8 mouse cellular contexts compared by ENCODE assay signal in the genomic region with DNA sequence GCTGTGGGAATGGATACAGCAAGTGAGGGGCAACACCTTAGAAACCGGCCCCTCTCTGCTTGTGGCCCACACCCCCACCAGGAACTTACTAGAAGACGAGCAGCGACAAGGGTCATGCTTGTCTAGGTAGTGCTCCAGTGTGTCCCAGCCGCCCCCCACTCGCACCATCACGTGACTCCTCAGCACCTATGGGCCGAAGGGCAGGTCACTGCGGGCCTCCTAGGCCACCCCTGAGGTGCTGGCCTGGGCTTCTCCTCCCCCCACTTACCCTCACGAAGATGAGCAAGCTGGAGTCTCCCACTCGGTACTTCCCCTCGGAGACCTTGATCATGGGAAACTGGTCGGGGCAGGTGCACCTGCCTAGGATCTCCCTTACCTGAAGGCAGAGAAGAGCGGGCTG. TPM values are rescaled to one million over a fixed set of nuclear protein-coding genes. Genes with fewer than 3 reads are reported as not detected.
DNase-seq lines count a peak whose midpoint lies in the region; ATAC-seq and TF ChIP-seq lines count a peak whose summit lies in the region.

No protein-coding gene starts in this region.

- 61% methylated on average over 13 of the region's 13 CpGs for WGBS in heart, adult 2 months
- WGBS in hindbrain, embryonic 13.5 days: 17% methylated on average over 13 of the region's 13 CpGs
- WGBS in midbrain, embryonic 13.5 days: 10% methylated on average over 13 of the region's 13 CpGs

- TF ChIP-seq POLR2A in heart, adult 2 months (IDR thresholded peaks at IDR 0.05; ENCODE audit: insufficient read depth, low read depth, low read length): no peak
- TF ChIP-seq POLR2A in ES-Bruce4 (IDR thresholded peaks at IDR 0.05; ENCODE audit: insufficient read depth, low read length): no peak

- no peak for ATAC-seq in hindbrain, embryonic 13.5 days (ENCODE audit: low FRiP score)
- ATAC-seq in midbrain, embryonic 13.5 days: no peak
- ATAC-seq in erythroid progenitor cell, adult 5-6 weeks (replicated peaks; ENCODE audit: low FRiP score, poor library complexity, severe bottlenecking): no peak

- H3K9me3 ChIP-seq in ES-Bruce4 (replicated peaks; ENCODE audit: control insufficient read depth, insufficient read depth, low read length, poor library complexity, severe bottlenecking): no peaks in the 10 kb centered on the region
- no peaks in the 10 kb centered on the region for H3K9me3 ChIP-seq in hindbrain, embryonic 13.5 days
- H3K9me3 ChIP-seq in midbrain, embryonic 13.5 days: no peaks in the 10 kb centered on the region

- no peak for TF ChIP-seq CTCF in heart, adult 2 months (IDR thresholded peaks at IDR 0.05)
- no peak for TF ChIP-seq CTCF in ES-Bruce4 (IDR thresholded peaks at IDR 0.05; ENCODE audit: low read depth, low read length)

- H3K27me3 ChIP-seq in heart, adult 2 months (ENCODE audit: control insufficient read depth, insufficient read depth, low read length): no peaks in the 10 kb centered on the region
- H3K27me3 ChIP-seq in ES-Bruce4 (ENCODE audit: control insufficient read depth, insufficient read depth, low read length, poor library complexity, severe bottlenecking): 0 out of 2 replicates have a peak, but pooled peaks cover 3% of the 10 kb centered on the region
- peaks cover 75% of the 10 kb centered on the region for H3K27me3 ChIP-seq in hindbrain, embryonic 13.5 days
- peaks cover 76% of the 10 kb centered on the region for H3K27me3 ChIP-seq in midbrain, embryonic 13.5 days

- TF ChIP-seq EP300 in heart, adult 2 months (IDR thresholded peaks at IDR 0.05; ENCODE audit: insufficient read depth, low read depth, low read length): no peak
- TF ChIP-seq EP300 in ES-Bruce4 (IDR thresholded peaks at IDR 0.05; ENCODE audit: insufficient read depth, low read depth, low read length): no peak

- H3K4me3 ChIP-seq in heart, adult 2 months: peak overlapping the region; percentile 33
- H3K4me3 ChIP-seq in ES-Bruce4 (ENCODE audit: low read depth, low read length): peak overlapping the region; percentile 1; the same call in 1 of the 2 replicates
- H3K4me3 ChIP-seq in hindbrain, embryonic 13.5 days: peak overlapping the region; percentile 72
- peak overlapping the region; percentile 36 for H3K4me3 ChIP-seq in midbrain, embryonic 13.5 days (replicated peaks)

- DNase-seq in heart, adult 2 months: no peak
- DNase-seq in heart, adult 18-20 months: no peak
- no peak for DNase-seq in left cerebral cortex, postnatal 14 days (ENCODE audit: low spot score in 2 of 2)
- no peak for DNase-seq in cerebellum, adult 8-10 months

- peak overlapping the region; percentile 62 for H3K27ac ChIP-seq in heart, adult 2 months
- no peak overlapping the region for H3K27ac ChIP-seq in ES-Bruce4 (ENCODE audit: insufficient read depth, low read length)
- H3K27ac ChIP-seq in hindbrain, embryonic 13.5 days: no peak overlapping the region
- no peak overlapping the region for H3K27ac ChIP-seq in midbrain, embryonic 13.5 days

- peak overlapping the region; percentile 63 for H3K4me2 ChIP-seq in hindbrain, embryonic 13.5 days
- H3K4me2 ChIP-seq in midbrain, embryonic 13.5 days (replicated peaks): peak overlapping the region; percentile 67

- no peaks in the 10 kb centered on the region for H3K36me3 ChIP-seq in heart, adult 2 months (ENCODE audit: control insufficient read depth, insufficient read depth, low read length)
- H3K36me3 ChIP-seq in ES-Bruce4 (ENCODE audit: control insufficient read depth, insufficient read depth, low read length, poor library complexity, severe bottlenecking): no peaks in the 10 kb centered on the region
- H3K36me3 ChIP-seq in hindbrain, embryonic 13.5 days: peaks cover 7% of the 10 kb centered on the region
- H3K36me3 ChIP-seq in midbrain, embryonic 13.5 days: no peaks in the 10 kb centered on the region; the same call in 1 of the 2 replicates

- intact Hi-C loops in heart, adult 2 months (cut with DNase I): no loop called here
- intact Hi-C loops in left cerebral cortex, postnatal 14 days (cut with DNase I): no loop called here

- peaks cover 17% of the 10 kb centered on the region for H3K4me1 ChIP-seq in heart, adult 2 months (ENCODE audit: control insufficient read depth, insufficient read depth, low read length)
- H3K4me1 ChIP-seq in ES-Bruce4 (ENCODE audit: control insufficient read depth, insufficient read depth, low read length): peaks cover 4% of the 10 kb centered on the region
- H3K4me1 ChIP-seq in hindbrain, embryonic 13.5 days (replicated peaks): peaks cover 57% of the 10 kb centered on the region
- H3K4me1 ChIP-seq in midbrain, embryonic 13.5 days (replicated peaks): peaks cover 69% of the 10 kb centered on the region

- no peaks in the 10 kb centered on the region for H3K79me2 ChIP-seq in heart, adult 2 months (replicated peaks; ENCODE audit: control insufficient read depth, insufficient read depth, low read length)

- peak overlapping the region; percentile 42 for H3K9ac ChIP-seq in heart, adult 2 months (ENCODE audit: low read depth, low read length)
- no peak overlapping the region for H3K9ac ChIP-seq in ES-Bruce4 (ENCODE audit: low read depth, poor library complexity, severe bottlenecking)
- peak overlapping the region; percentile 58; the same call in 1 of the 2 replicates for H3K9ac ChIP-seq in hindbrain, embryonic 13.5 days
- peak overlapping the region; percentile 59 for H3K9ac ChIP-seq in midbrain, embryonic 13.5 days (replicated peaks)

RNA-seq across cellular contexts. Expression of gene Gas2l1, which starts 2.8 kb away (rescaled TPM):
- 10 to 100 TPM; 18.2 to 21.0 TPM for total RNA-seq in heart, adult 2 months (2021)
- polyA plus RNA-seq in heart, adult 2 months (2012; rRNA removed): 22.5 and 27.9 TPM in 2 replicates
- total RNA-seq in heart, adult 18-20 months (2021): 10 to 100 TPM; 16.1 to 17.6 TPM
- 28.4 and 31.8 TPM in 2 replicates for polyA plus RNA-seq in ES-Bruce4 (2011; ENCODE audit: insufficient read depth, insufficient read length, low read depth, missing spikeins)
- 19.1 and 20.2 TPM in 2 replicates for polyA plus RNA-seq in hindbrain, embryonic 13.5 days (2015; fragmentation: Nextera tagmentation; extraction: Ambion mirVana)
- 13.0 and 20.9 TPM in 2 replicates for polyA plus RNA-seq in midbrain, embryonic 13.5 days (2015; fragmentation: Nextera tagmentation; extraction: Ambion mirVana)
- 0.42 and 2.2 TPM in 2 replicates for total RNA-seq in erythroid progenitor cell, adult 5-6 weeks (2015; ENCODE audit: low replicate concordance)
- total RNA-seq in erythroid progenitor cell, adult 5-6 weeks (2017; ENCODE audit: low replicate concordance): 1.7 TPM in 1 of 2 replicates, not detected in the other
- 10 to 100 TPM; 60.9 to 70.2 TPM for total RNA-seq in left cerebral cortex, postnatal 14 days (2021)

RNA-seq across cellular contexts. Expression of gene Rasl10a, which starts 4.4 kb away (rescaled TPM):
- total RNA-seq in heart, adult 2 months (2021): 1 to 10 TPM; 5.0 to 8.1 TPM
- 5.2 and 5.4 TPM in 2 replicates for polyA plus RNA-seq in heart, adult 2 months (2012; rRNA removed)
- total RNA-seq in heart, adult 18-20 months (2021): 1 to 10 TPM; 3.8 to 5.6 TPM
- 4.2 and 4.4 TPM in 2 replicates for polyA plus RNA-seq in ES-Bruce4 (2011; ENCODE audit: insufficient read depth, insufficient read length, low read depth, missing spikeins)
- 0.84 and 1.2 TPM in 2 replicates for polyA plus RNA-seq in hindbrain, embryonic 13.5 days (2015; fragmentation: Nextera tagmentation; extraction: Ambion mirVana)
- polyA plus RNA-seq in midbrain, embryonic 13.5 days (2015; fragmentation: Nextera tagmentation; extraction: Ambion mirVana): 0.55 and 0.66 TPM in 2 replicates
- not detected in 2 replicates for total RNA-seq in erythroid progenitor cell, adult 5-6 weeks (2015; ENCODE audit: low replicate concordance)
- total RNA-seq in erythroid progenitor cell, adult 5-6 weeks (2017; ENCODE audit: low replicate concordance): 1.5 TPM in 1 of 2 replicates, not detected in the other
- total RNA-seq in left cerebral cortex, postnatal 14 days (2021): 10 to 100 TPM; 61.7 to 63.2 TPM

RNA-seq across cellular contexts. Expression of gene Rhbdd3, which starts 36.4 kb away (rescaled TPM):
- 10 to 100 TPM; 21.2 to 23.3 TPM for total RNA-seq in heart, adult 2 months (2021)
- 30.9 and 34.4 TPM in 2 replicates for polyA plus RNA-seq in heart, adult 2 months (2012; rRNA removed)
- 10 to 100 TPM; 25.6 to 28.2 TPM for total RNA-seq in heart, adult 18-20 months (2021)
- polyA plus RNA-seq in ES-Bruce4 (2011; ENCODE audit: insufficient read depth, insufficient read length, low read depth, missing spikeins): 18.3 and 20.3 TPM in 2 replicates
- polyA plus RNA-seq in hindbrain, embryonic 13.5 days (2015; fragmentation: Nextera tagmentation; extraction: Ambion mirVana): 30.9 and 35.6 TPM in 2 replicates
- 32.8 and 33.1 TPM in 2 replicates for polyA plus RNA-seq in midbrain, embryonic 13.5 days (2015; fragmentation: Nextera tagmentation; extraction: Ambion mirVana)
- 2.2 and 23.5 TPM in 2 replicates for total RNA-seq in erythroid progenitor cell, adult 5-6 weeks (2015; ENCODE audit: low replicate concordance)
- 3.6 and 4.6 TPM in 2 replicates for total RNA-seq in erythroid progenitor cell, adult 5-6 weeks (2017; ENCODE audit: low replicate concordance)
- 10 to 100 TPM; 21.7 to 24.6 TPM for total RNA-seq in left cerebral cortex, postnatal 14 days (2021)

RNA-seq across cellular contexts. Expression of gene Ewsr1, which starts 36.7 kb away (rescaled TPM):
- 10 to 100 TPM; 89.7 to 92.3 TPM for total RNA-seq in heart, adult 2 months (2021)
- 164 and 193 TPM in 2 replicates for polyA plus RNA-seq in heart, adult 2 months (2012; rRNA removed)
- 100 to 1,000 TPM in 1 of 2 experiments, 10 to 100 TPM in 1; 70.0 to 104 TPM for total RNA-seq in heart, adult 18-20 months (2021)
- polyA plus RNA-seq in ES-Bruce4 (2011; ENCODE audit: insufficient read depth, insufficient read length, low read depth, missing spikeins): 1,045 and 1,093 TPM in 2 replicates
- 670 and 686 TPM in 2 replicates for polyA plus RNA-seq in hindbrain, embryonic 13.5 days (2015; fragmentation: Nextera tagmentation; extraction: Ambion mirVana)
- polyA plus RNA-seq in midbrain, embryonic 13.5 days (2015; fragmentation: Nextera tagmentation; extraction: Ambion mirVana): 724 and 776 TPM in 2 replicates
- 242 and 276 TPM in 2 replicates for total RNA-seq in erythroid progenitor cell, adult 5-6 weeks (2015; ENCODE audit: low replicate concordance)
- 439 and 531 TPM in 2 replicates for total RNA-seq in erythroid progenitor cell, adult 5-6 weeks (2017; ENCODE audit: low replicate concordance)
- total RNA-seq in left cerebral cortex, postnatal 14 days (2021): 100 to 1,000 TPM; 288 to 295 TPM

Comparison
In these comparisons a context has a peak if more than half of its experiments do, and no peak if none do; other contexts are left out.
1. H3K4me3 ChIP-seq: peak in every context shown above with its lines; median percentile 72 in hindbrain, embryonic 13.5 days; 36 in midbrain, embryonic 13.5 days; 33 in heart, adult 2 months; 1 in ES-Bruce4.
2. RNA of gene Gas2l1, which starts 2.8 kb away (total RNA-seq): 60.9 to 70.2 TPM in left cerebral cortex, postnatal 14 days, 18.2 to 21.0 TPM in heart, adult 2 months and 16.1 to 17.6 TPM in heart, adult 18-20 months; 0.42 to 2.2 TPM in erythroid progenitor cell, adult 5-6 weeks; every median in the first group is over 4 times any median in the second.
3. RNA of gene Rasl10a, which starts 4.4 kb away (total RNA-seq): 61.7 to 63.2 TPM in left cerebral cortex, postnatal 14 days; 5.0 to 8.1 TPM in heart, adult 2 months, 3.8 to 5.6 TPM in heart, adult 18-20 months and 1.5 TPM in erythroid progenitor cell, adult 5-6 weeks; every median in the first group is over 4 times any median in the second.